Mouse (Mus musculus) limb, embryonic 14.5 days (tissue): ENCODE measurements at regions not wholly inside any gene's neighbourhood (a gene's known extent, or its start where the extent isn't known, plus 50 kb on each side); places are given as distances from the start of the nearest gene placed in this dataset.

ENCODE experiments used
- ATAC-seq: fragments of 200-750 bp; cut with Nextera tagmentation; 2 replicates; pipeline ENCODE4 v1.8.0; 2017; ENCODE audit warnings: low read depth, moderate number of reproducible peaks, moderate TSS enrichment; ENCODE audit not compliant: low FRiP score
- DNase-seq: peaks from one replicate; pipeline ENCODE4 v3.0.0-alpha.2; 2015; ENCODE audit warnings: low spot score
- H3K27ac ChIP-seq: fragments of 300-500 bp; sonication (generic); replicated peaks from 2 replicates; pipeline ENCODE4 v1.5.1; 2014; ENCODE audit warnings: low read depth, mild to moderate bottlenecking, low read length, moderate library complexity, mixed read lengths
- H3K27me3 ChIP-seq: fragments of 300-500 bp; sonication (generic); 2 replicates; pipeline ENCODE4 v1.6.1; 2014; ENCODE audit warnings: low read length, mixed read lengths; ENCODE audit not compliant: control insufficient read depth, insufficient read depth
- H3K36me3 ChIP-seq: fragments of 300-500 bp; sonication (generic); 2 replicates; pipeline ENCODE4 v1.6.1; 2014; ENCODE audit warnings: mild to moderate bottlenecking, low read length, moderate library complexity, mixed read lengths; ENCODE audit not compliant: control insufficient read depth, insufficient read depth
- H3K4me1 ChIP-seq: fragments of 300-500 bp; sonication (generic); 2 replicates; pipeline ENCODE4 v1.6.1; 2014; ENCODE audit warnings: antibody characterized with exemption, low read length, mixed read lengths; ENCODE audit not compliant: control insufficient read depth, insufficient read depth
- H3K4me2 ChIP-seq: fragments of 300-500 bp; sonication (generic); replicated peaks from 2 replicates; pipeline ENCODE4 v1.6.1; 2014; ENCODE audit warnings: low read depth, mild to moderate bottlenecking, low read length, moderate library complexity; ENCODE audit not compliant: severe bottlenecking
- H3K4me3 ChIP-seq: fragments of 300-500 bp; sonication (generic); replicated peaks from 2 replicates; pipeline ENCODE4 v1.5.1; 2014; ENCODE audit warnings: low read length
- H3K9ac ChIP-seq: fragments of 300-500 bp; sonication (generic); 2 replicates; pipeline ENCODE4 v1.6.1; 2014; ENCODE audit warnings: mild to moderate bottlenecking, low read depth, low read length, moderate library complexity; ENCODE audit not compliant: severe bottlenecking
- H3K9me3 ChIP-seq: fragments of 300-500 bp; sonication (generic); 2 replicates; pipeline ENCODE4 v1.6.1; 2016; ENCODE audit warnings: low read length; ENCODE audit not compliant: control insufficient read depth
- POLR2A ChIP-seq: fragments of 200-500 bp; IDR thresholded peaks from 2 replicates; pipeline ENCODE4 v1.8.0; 2012; ENCODE audit warnings: inconsistent platforms, mild to moderate bottlenecking, moderate library complexity, borderline replicate concordance; ENCODE audit not compliant: insufficient read depth, insufficient read length; ENCODE audit errors: extremely low read depth
- WGBS: fragments of 180-500 bp; shearing (Covaris S2); extraction: QIAGEN DNeasy Blood & Tissue Kit; methylation state at CpG from one replicate; pipeline ENCODE4 v1.1.7; 2014; 5-methylcytosine and 5-hydroxymethylcytosine counted together

DNA sequence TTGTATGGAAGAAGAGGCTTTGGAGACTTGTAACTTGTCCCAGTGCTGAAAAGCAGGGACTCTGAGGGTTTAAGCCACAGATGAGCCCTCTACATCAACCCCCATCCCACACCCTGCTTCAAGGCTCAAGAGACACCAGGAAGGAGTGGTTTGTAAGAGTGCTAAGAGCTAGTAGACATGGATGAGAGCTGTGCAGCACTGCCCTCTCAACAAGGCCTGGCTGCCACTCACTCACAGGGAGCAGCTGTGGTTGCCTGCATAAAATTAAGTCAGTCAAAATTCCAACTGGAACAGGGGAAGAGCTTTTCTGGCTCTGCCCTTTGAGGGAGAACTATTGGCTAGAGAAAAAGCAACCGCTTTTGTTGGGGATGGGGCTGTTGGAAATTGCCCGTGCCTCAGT lies 225.5 kb upstream of the Tbl1xr1 start:
- WGBS, result 92% methylated on average over 2 of the region's 2 CpGs

DNA sequence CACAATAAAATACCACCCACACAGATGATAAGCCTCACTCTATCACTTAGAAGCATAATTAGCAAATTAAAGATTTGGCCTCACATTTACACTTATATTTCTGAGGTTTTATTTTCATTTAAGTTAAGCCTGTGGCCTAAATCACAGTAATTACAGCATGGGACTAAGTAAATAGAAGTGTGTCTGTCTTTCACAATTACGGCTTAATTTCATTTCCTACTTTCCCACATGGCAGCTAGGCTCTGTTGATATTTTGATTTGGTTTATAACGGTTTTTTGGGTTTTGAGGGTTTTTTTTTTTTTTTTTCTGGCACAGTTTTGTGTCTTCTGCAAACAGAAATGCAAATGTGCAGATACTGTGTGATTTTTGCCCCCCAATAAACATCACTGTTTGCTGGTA lies 222.1 kb upstream of the Tbl1xr1 start:
- no peak for TF ChIP-seq POLR2A
- Histone ChIP-seq H3K27ac (no peak overlapping the region), H3K4me1 (no peaks in the 10 kb centered on the region), H3K36me3 (no peaks in the 10 kb centered on the region), H3K4me3 (no peak overlapping the region), H3K9me3 (no peaks in the 10 kb centered on the region), H3K9ac (no peak overlapping the region), H3K27me3 (no peaks in the 10 kb centered on the region), H3K4me2 (no peak overlapping the region)
- ATAC-seq (no peak), DNase-seq (no peak)
- WGBS, result 51% methylated on average over 2 of the region's 2 CpGs

More for the DNA sequence above, 225.5 kb upstream of the Tbl1xr1 start:
- Histone ChIP-seq H3K4me2 (no peak overlapping the region), H3K9ac (no peak overlapping the region), H3K9me3 (no peaks in the 10 kb centered on the region), H3K4me1 (no peaks in the 10 kb centered on the region), H3K4me3 (no peak overlapping the region), H3K27ac (no peak overlapping the region), H3K27me3 (no peaks in the 10 kb centered on the region), H3K36me3 (no peaks in the 10 kb centered on the region)
- ATAC-seq (no peak), DNase-seq (no peak)
- no peak for TF ChIP-seq POLR2A

GRCm38 (mm10) chr3:21859436-21859835 lies 217.0 kb upstream of the Tbl1xr1 start:
- Histone ChIP-seq H3K9ac (no peak overlapping the region), H3K9me3 (no peaks in the 10 kb centered on the region), H3K27me3 (no peaks in the 10 kb centered on the region), H3K36me3 (no peaks in the 10 kb centered on the region), H3K4me2 (no peak overlapping the region), H3K4me3 (no peak overlapping the region), H3K27ac (no peak overlapping the region), H3K4me1 (no peaks in the 10 kb centered on the region)
- DNase-seq (no peak), ATAC-seq (no peak)
- TF ChIP-seq POLR2A, result no peak
- WGBS, result 95% methylated on average over 1 of the region's 1 CpGs

DNA sequence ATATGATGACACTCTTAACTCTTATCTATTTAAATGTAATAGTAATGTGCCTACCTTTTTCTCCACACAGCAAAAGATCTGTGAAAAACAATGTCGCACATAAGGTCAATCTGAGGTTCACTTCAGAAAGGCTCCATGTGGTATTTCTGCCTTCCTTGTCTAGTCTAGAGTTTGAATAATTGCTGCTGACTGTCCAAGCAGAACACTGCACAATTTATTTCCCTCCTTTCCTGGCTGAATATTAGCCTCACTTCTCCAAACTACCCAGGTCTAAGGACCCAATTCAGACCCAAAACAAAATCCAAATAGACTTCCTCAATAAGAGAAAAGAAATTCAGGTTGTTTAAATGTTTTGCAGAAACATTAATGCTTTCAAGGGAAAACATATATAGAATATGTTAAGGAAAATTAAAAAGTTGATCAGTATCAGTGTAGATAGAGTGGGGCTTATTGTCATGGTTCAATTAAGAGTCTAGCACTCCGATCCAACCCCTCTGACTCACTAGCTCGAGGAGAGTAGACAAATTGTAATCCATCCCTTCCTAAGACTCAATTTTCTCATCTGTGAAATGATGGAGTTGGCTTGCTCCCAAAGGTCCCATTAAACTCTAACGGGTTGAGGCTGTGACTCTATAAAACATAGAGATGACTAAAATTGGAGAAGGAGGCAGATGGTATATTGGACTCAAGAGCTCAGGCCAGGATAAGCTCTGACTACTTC lies 215.4 kb upstream of the Tbl1xr1 start:
- Histone ChIP-seq H3K27ac (no peak overlapping the region), H3K9ac (no peak overlapping the region), H3K4me3 (no peak overlapping the region), H3K4me1 (no peaks in the 10 kb centered on the region), H3K9me3 (no peaks in the 10 kb centered on the region), H3K4me2 (no peak overlapping the region), H3K27me3 (no peaks in the 10 kb centered on the region), H3K36me3 (no peaks in the 10 kb centered on the region)
- DNase-seq (no peak), ATAC-seq (no peak)
- WGBS, result 57% methylated on average over 4 of the region's 4 CpGs
- TF ChIP-seq POLR2A, result no peak

- WGBS, result 87% methylated on average over 4 of the region's 4 CpGs
- H3K36me3 ChIP-seq, result no peaks in the 10 kb centered on the region
- no peak for DNase-seq
- no peaks in the 10 kb centered on the region for H3K27me3 ChIP-seq
- TF ChIP-seq POLR2A, result no peak
- ATAC-seq, result no peak
- H3K9me3 ChIP-seq, result no peaks in the 10 kb centered on the region
- H3K4me2 ChIP-seq, result no peak overlapping the region
- no peak overlapping the region for H3K9ac ChIP-seq
- H3K4me3 ChIP-seq, result no peak overlapping the region
- H3K27ac ChIP-seq, result no peak overlapping the region
- H3K4me1 ChIP-seq, result no peaks in the 10 kb centered on the region
Observed at GRCm38 (mm10) chr3:21861636-21861970, 214.8 kb upstream of the Tbl1xr1 start.

GRCm38 (mm10) chr3:21864391-21864790 lies 212.1 kb upstream of the Tbl1xr1 start:
- no peaks in the 10 kb centered on the region for H3K9me3 ChIP-seq
- H3K27me3 ChIP-seq, result no peaks in the 10 kb centered on the region
- H3K9ac ChIP-seq, result no peak overlapping the region
- ATAC-seq (no peak), DNase-seq (no peak)
- no peaks in the 10 kb centered on the region for H3K4me1 ChIP-seq
- H3K4me2 ChIP-seq, result no peak overlapping the region
- no peak overlapping the region for H3K27ac ChIP-seq
- no peak for TF ChIP-seq POLR2A
- H3K4me3 ChIP-seq, result no peak overlapping the region
- 68% methylated on average over 5 of the region's 5 CpGs for WGBS
- no peaks in the 10 kb centered on the region for H3K36me3 ChIP-seq
